Mouse (Mus musculus) thymus, adult 2 months (tissue): ENCODE measurements around the gene Nr4a2. TPM values are rescaled to one million over a fixed set of nuclear protein-coding genes. Genes with fewer than 3 reads are reported as not detected.

Source experiments
- DNase-seq: peaks from one replicate; pipeline ENCODE4 v3.0.0; 2021
- H3K27ac ChIP-seq: fragments of 200-500 bp; 2 replicates; pipeline ENCODE4 v1.5.1; 2012; ENCODE audit warnings: low read length, control low read depth; ENCODE audit not compliant: control insufficient read depth, insufficient read depth
- H3K27me3 ChIP-seq: fragments of 200-500 bp; 2 replicates; pipeline ENCODE4 v1.6.1; 2012; ENCODE audit warnings: mild to moderate bottlenecking, low read length, moderate library complexity, mixed read lengths; ENCODE audit not compliant: control insufficient read depth, insufficient read depth
- H3K36me3 ChIP-seq: fragments of 200-500 bp; 2 replicates; pipeline ENCODE4 v1.6.1; 2012; ENCODE audit warnings: mild to moderate bottlenecking, low read length, moderate library complexity; ENCODE audit not compliant: control insufficient read depth, insufficient read depth
- H3K4me1 ChIP-seq: fragments of 200-500 bp; replicated peaks from 2 replicates; pipeline ENCODE4 v1.6.1; 2012; ENCODE audit warnings: low read length; ENCODE audit not compliant: control insufficient read depth, insufficient read depth
- H3K4me3 ChIP-seq: fragments of 200-500 bp; 2 replicates; pipeline ENCODE4 v1.5.1; 2012; ENCODE audit warnings: mild to moderate bottlenecking, low read length, control low read depth, moderate library complexity; ENCODE audit not compliant: control insufficient read depth, insufficient read depth
- CTCF ChIP-seq: fragments of 200-500 bp; IDR thresholded peaks from 2 replicates; pipeline ENCODE4 v1.5.1; 2012; ENCODE audit warnings: mild to moderate bottlenecking, control low read depth, low read length, moderate library complexity, borderline replicate concordance; ENCODE audit not compliant: control insufficient read depth, poor library complexity, insufficient read depth; ENCODE audit errors: extremely low read depth
- POLR2A ChIP-seq: fragments of 200-500 bp; IDR thresholded peaks from 2 replicates; pipeline ENCODE4 v1.6.1; 2012; ENCODE audit warnings: mild to moderate bottlenecking, low read length, control low read depth, moderate library complexity; ENCODE audit not compliant: control insufficient read depth, poor library complexity, insufficient read depth; ENCODE audit errors: extremely low read depth
- WGBS: fragments of 180-500 bp; shearing (Covaris S2); methylation state at CpG from one replicate; pipeline ENCODE4 v1.1.7; 2018; 5-methylcytosine and 5-hydroxymethylcytosine counted together
- polyA plus RNA-seq: library from polyadenylated mRNA; depleted of rRNA; stranded (reverse); fragments of >200 nt; gene quantifications from 2 replicates; pipeline ENCODE4 v1.2.3, GENCODE M21; 2012

Gene Nr4a2
- polyA plus RNA-seq, 1 experiment: 2.0 TPM

DNA sequence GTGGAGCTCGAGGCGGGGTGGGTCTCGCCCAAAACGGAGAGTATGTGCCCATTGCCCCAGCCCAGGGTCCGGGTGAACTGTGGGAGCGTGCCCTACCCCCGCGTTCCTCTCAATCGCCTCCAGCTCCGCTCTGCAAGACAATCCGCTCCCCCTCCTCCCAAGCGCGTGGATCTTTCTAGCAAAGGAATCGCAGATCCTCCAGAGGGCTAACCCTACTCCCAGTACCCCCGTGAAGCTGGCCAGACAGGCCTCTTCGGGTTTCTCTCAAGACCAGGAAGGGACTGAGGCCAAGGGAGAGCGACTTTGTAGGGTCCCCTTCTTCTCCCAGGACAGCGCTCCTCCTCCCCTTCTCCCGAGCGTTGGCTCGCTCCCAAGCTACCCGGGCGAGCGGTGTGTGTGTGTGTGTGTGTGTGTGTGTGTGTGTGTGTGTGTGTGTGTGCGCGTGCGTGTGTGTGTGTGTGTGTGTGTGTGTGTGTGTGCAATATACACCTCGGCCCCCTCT is 7.9 kb downstream of the Nr4a2 start:
- WGBS: 1% methylated on average over 23 of the region's 28 CpGs
- peak; percentile 33 for DNase-seq

DNA sequence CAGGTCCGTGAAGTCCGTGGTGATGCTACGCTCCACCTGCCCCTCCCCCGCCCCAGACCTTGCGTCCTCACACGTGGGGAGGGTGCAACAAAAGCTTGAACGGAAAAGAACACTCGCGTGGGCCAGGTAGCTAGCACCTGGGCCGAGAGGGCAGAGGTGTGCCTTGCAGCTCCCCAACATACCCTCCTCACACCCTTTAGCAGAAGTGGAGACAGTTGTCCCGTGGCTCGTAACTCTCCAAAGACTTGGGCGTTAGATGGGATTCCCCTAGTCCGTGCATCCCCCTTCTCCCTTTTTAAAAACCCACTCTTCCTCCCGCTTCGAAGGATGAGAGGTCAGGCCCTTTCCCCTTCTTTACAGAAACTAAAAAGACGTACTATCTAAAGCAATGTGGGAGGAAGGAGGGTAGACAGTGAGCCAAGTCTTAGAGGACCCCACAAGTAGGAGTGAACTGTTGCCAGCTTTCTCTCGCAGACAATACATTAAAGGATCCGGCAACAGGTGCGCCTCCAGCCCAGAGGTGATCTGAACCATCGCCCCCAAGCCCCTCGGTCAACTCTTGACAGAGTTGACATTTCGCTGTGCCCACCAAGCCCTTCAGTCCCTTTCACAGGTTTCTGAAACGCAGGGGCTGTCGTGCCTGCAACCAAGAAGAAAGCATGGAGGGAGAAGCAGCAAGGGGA is 8.5 kb downstream of the Nr4a2 start:
- Histone ChIP-seq H3K27me3 (peaks cover 17% of the 10 kb centered on the region), H3K4me3 (peak overlapping the region; percentile 77), H3K27ac (no peak overlapping the region), H3K4me1 (peaks cover 12% of the 10 kb centered on the region), H3K36me3 (no peaks in the 10 kb centered on the region)
- no peak for DNase-seq
- WGBS: under 1% methylated on average over 25 of the region's 25 CpGs
- TF ChIP-seq POLR2A (no peak), CTCF (no peak)

More for the DNA sequence above, 7.9 kb downstream of the Nr4a2 start:
- Histone ChIP-seq H3K4me3 (peak overlapping the region; percentile 77), H3K27me3 (peaks cover 16% of the 10 kb centered on the region), H3K36me3 (no peaks in the 10 kb centered on the region), H3K27ac (no peak overlapping the region), H3K4me1 (peaks cover 12% of the 10 kb centered on the region)
- TF ChIP-seq POLR2A: no peak
- TF ChIP-seq CTCF: no peak

DNA sequence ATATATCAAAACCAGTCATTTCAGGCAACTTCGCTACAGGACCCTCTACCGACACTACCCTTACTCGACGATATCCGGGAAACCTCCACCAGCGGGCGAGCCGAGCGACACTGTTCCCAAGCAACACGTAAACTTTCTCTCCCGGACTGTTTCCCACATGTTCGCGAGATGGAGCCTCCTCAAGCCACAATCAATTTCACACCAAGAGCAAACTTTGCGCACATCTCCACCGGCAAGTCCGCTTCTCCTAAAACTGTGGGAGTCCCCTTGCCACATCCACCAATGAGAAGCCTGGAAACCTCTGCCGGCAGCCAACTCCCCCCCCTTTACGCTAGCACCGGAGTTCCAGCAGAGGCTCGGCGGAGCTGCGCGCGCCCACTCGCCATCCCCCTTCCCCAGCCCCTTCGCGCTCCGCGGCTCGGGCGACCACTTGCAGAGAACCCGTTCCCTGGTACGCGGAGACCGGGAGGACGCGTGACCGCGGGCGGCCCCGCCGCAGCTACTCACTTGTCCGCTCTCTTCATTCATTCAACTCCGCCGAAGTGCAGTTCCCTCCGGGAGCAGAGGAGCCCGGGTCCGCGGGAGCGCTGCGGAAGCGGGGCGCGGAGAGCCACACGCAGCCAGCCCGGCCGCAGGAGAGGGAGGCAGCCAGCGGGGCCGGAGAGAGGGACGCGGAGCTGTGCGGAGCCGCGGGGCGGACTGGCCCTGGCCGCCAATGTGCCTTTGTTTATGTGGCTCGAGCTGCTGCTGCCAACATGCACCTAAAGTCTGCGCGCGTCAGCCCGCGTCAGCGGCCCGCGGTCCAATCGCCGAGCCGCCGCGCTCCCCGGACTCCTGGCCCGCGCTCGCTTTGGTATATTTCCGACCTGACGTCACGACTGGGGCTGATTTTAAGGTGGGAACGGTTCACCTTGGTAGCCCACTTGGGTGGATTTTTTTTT is 9.3 kb downstream of the Nr4a2 start:
- Histone ChIP-seq H3K4me3 (peak overlapping the region; percentile 77), H3K4me1 (peaks cover 12% of the 10 kb centered on the region), H3K27me3 (peaks cover 23% of the 10 kb centered on the region), H3K27ac (no peak overlapping the region), H3K36me3 (no peaks in the 10 kb centered on the region)
- peak; percentile 39; the same call in 1 of the 2 replicates for TF ChIP-seq POLR2A
- 0 out of 2 replicates have a peak, but pooled peaks have one; percentile 17 for TF ChIP-seq CTCF
- peak; percentile 69 for DNase-seq
- WGBS: 1% methylated on average over 88 of the region's 88 CpGs

DNA sequence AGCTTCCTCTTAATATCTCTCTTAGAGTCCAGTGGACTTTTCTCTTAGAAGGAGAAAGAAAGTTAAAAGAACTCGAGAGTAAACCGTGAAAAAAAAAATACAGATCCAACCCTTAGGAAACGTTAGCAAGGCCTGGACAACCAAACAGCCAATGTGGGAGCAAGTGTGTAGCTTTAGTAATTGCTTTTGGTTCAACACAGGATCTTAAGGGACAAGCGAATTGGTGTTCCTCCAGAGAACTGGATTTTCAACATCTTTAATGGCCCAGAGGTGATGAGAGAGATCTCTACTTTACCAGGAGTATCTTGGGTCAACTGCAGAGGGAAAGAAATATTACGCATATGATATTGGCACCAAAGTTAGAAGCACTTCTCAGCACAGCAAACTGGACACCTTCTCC is 10.4 kb downstream of the Nr4a2 start:
- WGBS: 69% methylated on average over 5 of the region's 5 CpGs
- DNase-seq: no peak
- H3K4me1 ChIP-seq: peaks cover 12% of the 10 kb centered on the region
- TF ChIP-seq CTCF (no peak), POLR2A (no peak)
- H3K27ac ChIP-seq: no peak overlapping the region
- peaks cover 23% of the 10 kb centered on the region for H3K27me3 ChIP-seq
- H3K4me3 ChIP-seq: no peak overlapping the region
- H3K36me3 ChIP-seq: no peaks in the 10 kb centered on the region

DNA sequence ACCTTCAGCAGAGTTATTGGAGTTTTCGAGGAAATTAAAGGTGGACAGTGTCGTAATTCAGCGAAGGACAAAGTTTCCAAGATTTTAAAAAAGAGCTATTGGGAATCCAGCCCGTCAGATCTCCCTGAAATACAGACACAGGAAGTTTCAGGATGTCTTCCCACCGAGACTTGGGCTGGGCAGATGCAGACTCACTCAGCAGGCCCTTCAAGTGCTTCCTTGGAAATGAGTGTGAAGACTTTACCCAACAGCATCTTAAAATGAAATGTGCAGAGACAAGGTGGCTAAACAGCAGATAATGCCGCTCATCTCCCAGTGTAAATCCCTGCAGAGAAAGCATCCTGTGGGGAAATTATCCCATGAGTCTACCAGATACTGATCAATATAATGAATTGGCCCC is 10.9 kb downstream of the Nr4a2 start:
- peaks cover 23% of the 10 kb centered on the region for H3K27me3 ChIP-seq
- peaks cover 12% of the 10 kb centered on the region for H3K4me1 ChIP-seq
- no peaks in the 10 kb centered on the region for H3K36me3 ChIP-seq
- H3K27ac ChIP-seq: no peak overlapping the region
- no peak for TF ChIP-seq POLR2A
- no peak for TF ChIP-seq CTCF
- no peak for DNase-seq
- H3K4me3 ChIP-seq: no peak overlapping the region
- 79% methylated on average over 6 of the region's 6 CpGs for WGBS

DNA sequence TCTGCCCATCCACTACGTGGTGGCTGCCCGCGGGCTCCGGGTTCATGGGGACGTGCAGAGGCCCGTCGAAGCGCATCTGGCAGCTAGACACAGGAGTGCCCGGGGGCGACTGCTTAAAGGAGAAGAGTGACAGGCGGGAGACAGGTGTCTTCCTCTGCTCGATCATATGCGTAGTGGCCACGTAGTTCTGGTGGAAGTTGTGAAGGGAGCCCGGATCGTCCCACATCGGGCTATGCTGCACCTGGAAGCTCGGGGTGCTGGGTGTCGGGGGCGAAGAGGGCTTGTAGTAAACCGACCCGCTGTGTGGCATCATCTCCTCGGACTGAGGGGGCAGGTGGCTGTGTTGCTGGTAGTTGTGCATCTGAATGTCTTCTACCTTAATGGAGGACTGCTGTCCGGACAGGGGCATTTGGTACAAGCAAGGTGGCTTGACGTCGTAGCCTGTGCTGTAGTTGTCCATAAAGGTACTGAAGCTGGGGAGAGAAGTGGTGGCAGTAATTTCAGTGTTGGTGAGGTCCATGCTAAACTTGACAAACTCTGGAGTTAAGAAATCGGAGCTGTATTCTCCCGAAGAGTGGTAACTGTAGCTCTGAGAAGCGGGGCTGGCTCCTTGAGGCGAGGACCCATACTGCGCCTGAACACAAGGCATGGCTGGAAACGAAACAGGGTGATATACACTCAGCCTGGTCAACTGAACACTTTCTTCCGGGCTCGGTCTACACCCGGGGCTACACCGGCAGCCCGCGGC is 11.8 kb downstream of the Nr4a2 start:
- TF ChIP-seq CTCF: no peak
- no peak for TF ChIP-seq POLR2A
- H3K4me3 ChIP-seq: no peak overlapping the region
- no peak for DNase-seq
- WGBS: 16% methylated on average over 38 of the region's 38 CpGs
- peaks cover 12% of the 10 kb centered on the region for H3K4me1 ChIP-seq
- H3K27me3 ChIP-seq: peaks cover 23% of the 10 kb centered on the region
- no peaks in the 10 kb centered on the region for H3K36me3 ChIP-seq
- no peak overlapping the region for H3K27ac ChIP-seq
